Mouse (Mus musculus) heart, adult 9 months (tissue): ENCODE measurements around the gene Mfap4.

Source experiments
- DNase-seq, 2 experiments: peaks; one replicate each; pipeline ENCODE4 v3.0.0; 2022; ENCODE audit warnings: low spot score in 2 of 2

Gene Mfap4

GRCm38 (mm10) chr11:61514953-61515352, 29.7 kb downstream of the Mfap4 start:
- DNase-seq, result no peak

DNA sequence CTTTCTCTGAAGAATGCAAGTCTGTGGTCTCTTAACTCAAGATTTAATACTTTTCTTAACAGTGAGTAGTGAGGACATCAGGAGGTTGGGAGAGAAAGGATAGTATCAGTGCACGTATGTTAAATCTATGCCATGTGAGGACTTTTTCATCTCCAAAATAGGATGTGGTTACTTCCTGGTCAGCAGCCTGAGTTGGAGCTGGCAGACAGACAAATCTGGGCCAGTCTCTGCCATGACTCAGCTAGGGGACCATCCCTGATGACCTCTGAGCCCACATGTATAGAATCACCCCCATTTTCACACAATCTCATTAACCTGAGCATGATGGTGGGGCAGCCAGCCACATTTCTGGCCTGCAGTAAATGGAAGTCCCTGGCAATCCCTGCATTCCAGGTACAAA, 32.7 kb downstream of the Mfap4 start:
- no peak for DNase-seq

- DNase-seq, result no peak
These were observed 33.6 kb downstream of the Mfap4 start for GRCm38 (mm10) chr11:61518871-61519270.

GRCm38 (mm10) chr11:61519484-61520107, 34.4 kb downstream of the Mfap4 start:
- peak in 1 of 2 experiments; percentile 42 for DNase-seq

DNA sequence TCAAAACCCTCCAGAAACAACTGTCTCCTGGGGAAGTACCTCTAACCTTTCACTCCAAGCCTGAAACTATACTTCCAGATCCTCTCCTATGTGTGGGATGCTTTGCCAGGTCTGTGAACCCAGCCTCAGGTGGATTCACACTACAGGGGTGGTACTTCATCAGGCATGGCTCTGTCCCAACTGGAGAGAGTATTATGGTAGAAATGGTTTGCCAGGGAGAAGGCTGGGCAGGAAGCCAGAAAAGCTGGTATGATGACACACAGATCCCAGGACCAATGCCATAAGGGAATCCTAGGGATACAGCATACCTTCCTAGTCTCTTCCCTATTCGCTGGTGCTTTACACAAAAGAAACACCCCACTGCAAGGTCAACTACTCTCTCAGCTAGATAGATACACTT, 41.6 kb downstream of the Mfap4 start:
- DNase-seq, result no peak

GRCm38 (mm10) chr11:61529268-61529713, 44.1 kb downstream of the Mfap4 start:
- DNase-seq, result peak; percentile 19 to 38

- DNase-seq, result peak in 1 of 2 experiments; percentile 28
These were observed 47.6 kb downstream of the Mfap4 start for GRCm38 (mm10) chr11:61532820-61533219.

GRCm38 (mm10) chr11:61533571-61533970, 48.3 kb downstream of the Mfap4 start:
- peak; percentile 75 to 86 for DNase-seq

- DNase-seq, result no peak
These were observed 50.3 kb downstream of the Mfap4 start for GRCm38 (mm10) chr11:61535530-61535929.

GRCm38 (mm10) chr11:61536952-61537351, 51.7 kb downstream of the Mfap4 start:
- no peak for DNase-seq

DNA sequence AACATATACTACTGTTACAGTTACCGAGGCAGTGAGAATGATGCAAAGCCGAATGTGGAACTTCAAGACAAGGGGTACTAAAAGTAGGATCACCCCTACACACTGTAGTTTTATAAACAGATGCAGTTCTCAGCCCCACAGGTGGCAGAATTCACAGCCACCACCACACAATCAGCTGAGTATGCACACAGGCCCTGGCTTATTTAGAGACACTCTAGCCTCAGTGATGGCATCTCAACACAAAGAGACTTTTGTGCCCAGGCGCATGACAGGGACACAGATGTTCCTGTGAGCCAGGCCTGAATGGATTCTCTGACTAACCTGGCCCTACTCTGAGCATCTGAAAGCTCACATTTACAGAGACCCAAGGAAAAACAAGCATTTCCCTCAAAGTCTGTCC, 52.1 kb downstream of the Mfap4 start:
- DNase-seq, result no peak
